Mouse (Mus musculus): ENCODE measurements around the gene Zrsr1.

The Zrsr1 gene

GRCm38 (mm10) chr11:22972746-22973526, 1.1 kb downstream of the Zrsr1 start:
- peak; percentile 79 to 88 for DNase-seq (ENCODE audit: low spot score in 2 of 2)

DNA sequence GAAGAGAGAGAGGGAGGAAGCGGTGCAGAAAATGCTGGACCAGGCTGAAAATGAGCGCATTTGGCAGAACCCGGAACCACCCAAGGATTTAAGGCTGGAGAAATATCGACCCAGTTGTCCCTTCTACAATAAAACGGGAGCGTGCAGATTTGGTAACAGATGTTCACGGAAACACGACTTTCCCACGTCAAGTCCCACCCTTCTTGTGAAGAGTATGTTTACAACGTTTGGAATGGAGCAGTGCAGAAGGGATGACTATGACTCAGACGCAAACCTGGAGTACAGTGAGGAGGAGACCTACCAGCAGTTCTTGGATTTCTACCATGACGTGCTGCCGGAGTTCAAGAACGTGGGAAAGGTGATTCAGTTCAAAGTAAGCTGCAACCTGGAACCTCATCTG, 1.8 kb downstream of the Zrsr1 start:
- DNase-seq (ENCODE audit: low spot score in 2 of 2) = no peak

DNA sequence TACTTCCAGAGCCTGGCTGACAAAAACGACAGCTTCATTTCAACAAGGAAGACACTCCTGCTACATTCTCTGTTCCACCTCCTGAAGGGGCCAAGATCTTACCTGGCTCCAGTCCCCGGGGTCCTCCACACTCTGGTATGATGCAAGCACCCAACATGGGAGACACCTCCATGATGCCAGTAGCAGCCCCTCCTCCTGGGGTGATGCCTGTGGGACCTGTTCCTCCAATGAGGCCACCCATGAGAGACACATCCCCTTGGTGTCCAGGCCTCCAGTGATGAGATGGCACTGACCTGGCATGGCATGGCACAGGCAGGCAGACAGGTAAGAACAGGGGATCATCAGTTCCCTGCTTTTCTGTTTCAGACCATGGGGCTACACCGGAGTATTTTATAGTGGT, 6.4 kb downstream of the Zrsr1 start:
- DNase-seq (ENCODE audit: low spot score in 2 of 2) = no peak

DNA sequence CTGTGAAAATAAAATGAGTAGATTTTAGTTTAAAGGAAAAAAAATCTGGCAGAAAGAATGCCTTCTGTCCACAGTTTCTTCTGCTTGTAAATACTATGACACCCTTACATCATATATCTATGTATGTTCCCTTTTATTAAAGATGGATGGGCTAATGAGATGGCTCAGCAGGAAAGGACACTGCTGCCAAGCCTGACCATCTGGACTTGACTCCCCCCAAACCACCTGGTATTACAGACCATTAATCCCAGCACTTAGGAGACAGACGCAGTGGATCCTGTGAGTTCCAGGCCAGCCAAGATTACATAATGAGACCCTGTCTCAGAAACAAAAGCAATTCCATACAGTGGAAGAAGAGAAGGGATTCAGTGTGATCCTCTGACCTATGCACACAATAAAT, 6.9 kb downstream of the Zrsr1 start:
- DNase-seq (ENCODE audit: low spot score in 2 of 2) = no peak

DNA sequence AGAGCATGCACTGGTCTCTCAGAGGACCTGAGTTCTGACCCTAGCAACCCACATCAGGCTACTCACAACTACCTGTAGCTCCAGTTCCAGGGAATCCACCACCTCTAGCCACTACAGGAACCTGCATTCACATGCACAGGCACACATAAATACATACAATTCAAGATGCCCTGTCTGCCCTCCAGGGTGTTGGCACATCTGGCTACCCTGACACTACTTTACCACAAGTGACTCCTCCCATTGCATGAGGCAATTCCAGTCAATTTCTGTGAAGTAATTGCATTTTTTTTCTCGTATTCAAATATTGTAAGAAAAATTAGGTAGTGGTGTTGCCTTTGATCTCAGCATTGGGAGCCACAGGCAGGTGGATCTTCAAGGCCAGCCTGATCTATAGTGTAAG, 7.4 kb downstream of the Zrsr1 start:
- no peak for DNase-seq (ENCODE audit: low spot score in 2 of 2)

DNA sequence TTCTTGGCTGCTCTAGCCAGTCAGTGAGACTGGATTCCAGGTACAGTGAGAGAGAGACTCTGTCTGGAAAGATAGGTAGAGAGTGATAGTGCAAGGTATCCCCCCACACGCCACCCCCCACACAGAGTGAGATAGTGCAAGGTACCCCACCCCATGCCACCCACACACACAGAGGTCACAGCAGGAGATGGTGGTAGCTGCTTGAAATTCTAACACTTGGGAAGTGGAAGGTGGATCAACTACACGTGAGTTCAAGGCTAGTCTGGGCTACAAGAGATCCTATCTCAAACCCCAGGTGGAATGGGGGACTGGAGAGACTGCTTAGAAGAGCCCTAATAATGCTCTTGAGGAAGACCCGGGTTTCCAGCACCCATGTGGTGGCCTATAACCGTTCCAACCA, 9.2 kb downstream of the Zrsr1 start:
- DNase-seq (ENCODE audit: low spot score in 2 of 2) = no peak

GRCm38 (mm10) chr11:22981543-22981950, 9.7 kb downstream of the Zrsr1 start:
- DNase-seq (ENCODE audit: low spot score in 2 of 2) = no peak

GRCm38 (mm10) chr11:22981984-22982757, 10.4 kb downstream of the Zrsr1 start, which contains the start of the genes Gm28048 and Commd1:
Gene Gm28048, minus strand, starts transcription at chr11:22982090.
Gene Commd1, minus strand, starts transcription at chr11:22982382.
- peak; percentile 95 to 96 for DNase-seq (ENCODE audit: low spot score in 2 of 2)

GRCm38 (mm10) chr11:22982846-22983245, 11.0 kb downstream of the Zrsr1 start:
- no peak for DNase-seq (ENCODE audit: low spot score in 2 of 2)

DNA sequence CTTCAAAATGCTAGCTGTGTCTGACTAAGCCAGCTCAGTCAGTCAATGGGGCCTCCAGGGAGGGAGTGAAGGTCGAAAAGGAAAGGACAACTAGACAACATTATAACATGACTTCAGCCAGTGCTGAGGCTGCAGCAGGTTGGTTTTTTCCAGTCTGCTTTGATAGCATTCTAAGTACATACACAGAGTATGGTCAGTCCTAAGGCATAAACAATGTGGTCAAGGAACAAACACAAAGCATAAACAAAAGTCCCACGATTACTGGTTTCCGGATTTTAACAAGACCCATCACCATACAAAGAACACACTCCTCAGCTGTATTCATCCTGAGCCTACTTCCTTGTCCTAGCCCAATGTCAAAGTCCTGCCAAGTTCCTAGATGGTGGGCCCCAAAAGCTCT, 13.7 kb downstream of the Zrsr1 start:
- DNase-seq (ENCODE audit: low spot score in 2 of 2) = no peak

DNA sequence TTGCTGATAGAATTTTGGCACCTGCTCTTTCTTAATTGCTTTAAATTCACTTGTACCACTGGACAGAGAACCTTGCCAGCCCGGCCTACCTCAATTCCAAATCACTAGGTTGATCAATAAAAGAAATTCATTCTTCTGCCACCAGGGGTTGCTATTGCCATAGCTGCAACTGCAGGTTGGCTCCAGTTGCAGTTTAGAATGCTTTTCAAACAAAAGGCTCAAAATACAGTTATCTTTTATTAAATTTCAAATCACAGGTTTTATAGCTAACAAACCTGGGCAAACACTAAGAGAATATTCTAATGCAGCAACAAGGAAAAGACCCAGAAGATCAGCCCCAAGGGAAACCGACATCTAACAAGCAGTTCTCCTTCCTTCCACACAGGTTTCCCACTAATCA, 15.6 kb downstream of the Zrsr1 start:
- peak in 1 of 2 experiments; percentile 19 for DNase-seq (ENCODE audit: low spot score in 2 of 2)

- no peak for DNase-seq (ENCODE audit: low spot score in 2 of 2)
Measured at GRCm38 (mm10) chr11:22989786-22990185, 18.0 kb downstream of the Zrsr1 start.

- DNase-seq (ENCODE audit: low spot score in 2 of 2) = peak; percentile 88 to 93
Measured at GRCm38 (mm10) chr11:22990393-22991126, 18.8 kb downstream of the Zrsr1 start, which contains the start of gene Cct4. Gene Cct4, plus strand, starts transcription at chr11:22990519.

DNA sequence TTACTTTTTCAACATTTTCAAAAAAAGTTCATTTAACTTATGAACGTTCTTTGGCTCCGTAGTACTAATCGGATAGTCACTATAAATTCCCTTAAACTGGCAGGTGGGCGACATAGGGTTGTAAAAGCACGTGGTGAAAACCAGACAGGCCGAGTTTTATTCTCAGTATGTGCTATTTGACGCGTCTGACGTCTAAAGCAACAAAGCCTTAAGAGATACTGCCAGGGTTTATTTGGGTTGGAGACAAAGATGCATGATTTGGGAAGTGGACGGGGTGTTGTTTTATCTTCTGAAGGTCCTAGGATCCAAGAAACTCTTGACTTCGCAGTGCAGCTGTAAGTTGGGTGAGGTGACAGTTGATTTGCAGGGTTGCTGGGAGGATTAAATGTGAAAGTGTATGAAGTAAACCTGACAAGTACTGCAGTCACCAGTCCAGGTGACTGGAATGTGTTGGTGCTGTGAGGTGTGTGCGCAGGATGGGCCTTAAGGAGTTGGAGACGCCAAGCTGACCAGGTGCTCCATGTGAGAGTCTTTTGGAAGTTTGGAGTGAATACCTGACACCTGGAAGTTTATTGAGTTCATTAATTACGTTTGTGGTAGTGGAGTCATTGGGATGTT, 19.5 kb downstream of the Zrsr1 start:
- DNase-seq (ENCODE audit: low spot score in 2 of 2) = no peak

GRCm38 (mm10) chr11:22994271-22994670, 22.5 kb downstream of the Zrsr1 start:
- no peak for DNase-seq (ENCODE audit: low spot score in 2 of 2)

DNA sequence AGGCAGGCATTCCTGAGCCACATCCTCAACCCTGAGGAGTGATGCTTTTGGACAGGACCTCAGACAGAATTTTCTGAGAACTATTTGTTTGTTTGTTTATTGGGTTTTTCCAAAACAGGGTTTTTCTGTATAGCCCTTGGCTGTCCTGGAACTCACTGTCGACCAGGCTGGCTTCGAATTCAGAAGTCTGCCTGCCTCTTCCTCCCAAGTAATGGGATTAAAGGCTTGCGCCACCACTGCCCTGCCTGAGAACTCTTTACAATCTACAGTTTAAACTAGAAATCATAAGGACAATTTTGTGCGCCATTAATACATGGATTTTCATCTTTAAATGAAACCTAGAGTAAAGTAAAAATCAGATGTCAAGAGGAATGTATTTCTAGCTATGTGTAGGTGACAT, 23.7 kb downstream of the Zrsr1 start:
- DNase-seq (ENCODE audit: low spot score in 2 of 2) = no peak

- no peak for DNase-seq (ENCODE audit: low spot score in 2 of 2)
Measured at GRCm38 (mm10) chr11:22998308-22998707, 26.5 kb downstream of the Zrsr1 start.

DNA sequence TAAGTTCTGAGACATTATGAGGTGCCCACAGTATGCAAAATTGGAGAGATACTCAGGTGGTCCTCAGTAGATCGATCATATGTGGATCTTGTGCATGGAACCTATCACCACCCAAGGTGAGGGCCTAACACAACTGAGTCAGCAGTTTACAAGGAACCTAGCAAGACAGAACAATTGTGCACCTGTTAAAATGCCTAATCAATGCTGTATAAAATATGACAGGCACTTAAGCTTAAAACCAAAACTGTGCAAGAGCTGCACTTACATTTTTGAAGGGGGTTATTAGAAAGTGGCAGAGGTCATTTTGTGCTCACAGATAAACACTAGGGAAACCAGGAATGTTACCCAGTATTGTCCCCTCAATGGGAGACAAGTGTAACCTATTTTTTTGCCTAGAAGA, 33.5 kb downstream of the Zrsr1 start:
- no peak for DNase-seq (ENCODE audit: low spot score in 2 of 2)

DNA sequence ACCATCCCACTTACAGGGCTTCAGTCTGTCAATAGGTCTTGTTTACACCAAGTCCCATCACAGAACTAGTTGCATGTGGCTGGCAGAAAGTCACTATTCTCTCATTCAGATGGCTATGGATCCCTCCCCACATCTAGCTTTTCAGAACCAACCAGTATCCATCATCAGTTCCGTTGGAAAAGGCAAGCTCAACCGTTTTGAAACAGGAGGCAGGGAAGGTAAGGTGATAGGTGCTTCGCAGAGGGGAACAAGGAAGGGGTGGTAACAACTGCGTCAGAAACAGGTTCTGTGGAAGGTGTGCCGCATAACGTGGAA, 35.3 kb downstream of the Zrsr1 start:
- no peak for DNase-seq (ENCODE audit: low spot score in 2 of 2)

- DNase-seq (ENCODE audit: low spot score in 2 of 2) = peak; percentile 63 to 64
Measured at GRCm38 (mm10) chr11:23007481-23008180, 35.8 kb downstream of the Zrsr1 start, which contains the start of gene Fam161a. Gene Fam161a, plus strand, starts transcription at chr11:23007531.

DNA sequence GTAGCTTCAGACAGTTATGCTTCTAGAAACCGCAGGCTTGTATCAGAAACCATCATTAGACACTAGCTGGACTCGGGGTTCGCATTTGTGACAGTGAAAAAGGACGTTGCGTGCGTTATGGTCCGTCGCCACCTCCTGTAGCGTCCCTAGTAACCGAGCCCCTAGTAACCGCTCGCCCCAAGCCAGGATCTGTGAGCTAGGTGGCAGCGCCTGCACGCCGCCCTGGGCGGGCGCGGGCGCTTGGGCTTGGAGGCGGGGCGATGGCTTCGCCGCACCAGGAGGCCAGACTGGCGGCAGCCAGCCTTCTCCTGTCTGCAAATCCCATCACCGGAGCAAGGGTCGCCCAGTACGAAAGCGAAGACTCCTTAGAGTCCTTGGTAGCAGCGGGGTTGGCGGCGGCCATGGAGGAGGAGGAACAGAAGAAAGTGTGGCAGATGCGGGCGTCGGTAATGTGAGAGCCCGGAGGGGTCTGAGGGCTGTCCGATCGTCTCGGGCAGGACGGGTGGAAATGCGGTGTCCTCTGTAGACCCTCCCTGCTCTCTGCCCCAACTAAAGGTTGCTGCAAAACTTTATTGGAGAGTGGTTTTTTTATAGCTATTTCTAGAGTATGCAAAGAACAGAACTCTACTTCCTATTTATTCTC, 36.5 kb downstream of the Zrsr1 start:
- peak; percentile 73 to 79 for DNase-seq (ENCODE audit: low spot score in 2 of 2)

Measured in urinary bladder, postnatal 36 days (tissue).